Mouse (Mus musculus) heart, postnatal 10 days (tissue): ENCODE data around the gene Rab40c. TPM values are rescaled to one million over a fixed set of nuclear protein-coding genes. Genes with fewer than 3 reads are reported as not detected.

Experiments used
- DNase-seq, 2 experiments: peaks; one replicate each; pipeline ENCODE4 v3.0.0; 2021
- intact Hi-C: fragments of 180-260 bp; cut with DNase I; formaldehyde crosslinking; loops from one replicate; pipeline ENCODE4 v1.15.1; 2025
- total RNA-seq, 2 experiments: library from RNA; stranded (reverse); gene quantifications; 2 replicates each; pipeline ENCODE4 v1.2.3; 2021

The Rab40c gene
- total RNA-seq, 2 experiments from 2014 or later: 13.4 to 18.8 TPM

DNA sequence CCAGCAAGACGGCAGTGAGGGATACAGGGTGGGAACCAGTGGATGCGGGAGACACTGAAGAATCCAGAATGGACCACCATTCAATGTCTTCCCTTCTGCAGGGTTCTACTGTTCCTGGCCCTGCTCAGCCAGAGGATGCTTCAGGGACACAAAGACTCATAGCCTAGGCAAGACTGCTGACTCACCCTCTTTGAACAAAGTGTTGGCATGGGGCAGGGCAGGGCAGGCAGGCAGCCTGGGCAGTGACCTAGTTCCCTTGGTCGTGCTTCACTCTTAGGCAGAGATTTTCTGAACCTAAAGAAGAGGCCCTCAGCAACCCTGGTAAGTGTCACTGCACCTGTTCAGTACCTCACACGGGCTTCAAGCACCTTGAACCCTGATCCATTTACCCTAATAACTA is 7.7 kb downstream of the Rab40c start:
- DNase-seq: peak; percentile 33 to 54
- intact Hi-C loops: no loop called here

DNA sequence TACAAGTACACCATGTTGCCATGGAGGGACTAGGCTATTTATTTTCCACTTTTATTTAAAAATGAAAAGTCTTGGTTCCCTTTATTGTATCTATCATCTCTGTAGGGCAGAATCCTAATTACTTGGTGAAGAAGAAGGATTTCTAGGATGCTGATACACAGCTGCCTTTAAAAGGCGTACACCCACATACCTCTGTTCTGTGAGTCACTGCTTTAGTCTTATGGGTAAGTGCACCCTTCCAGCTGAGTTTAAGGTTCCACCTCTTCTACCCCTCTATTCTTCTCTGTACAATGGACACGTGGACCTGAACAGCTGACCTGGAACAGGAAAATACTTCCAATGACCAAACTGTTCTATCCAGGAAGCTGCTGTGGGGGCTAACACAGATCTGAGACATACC is 11.9 kb downstream of the Rab40c start:
- DNase-seq: no peak
- intact Hi-C loops: no loop called here

DNA sequence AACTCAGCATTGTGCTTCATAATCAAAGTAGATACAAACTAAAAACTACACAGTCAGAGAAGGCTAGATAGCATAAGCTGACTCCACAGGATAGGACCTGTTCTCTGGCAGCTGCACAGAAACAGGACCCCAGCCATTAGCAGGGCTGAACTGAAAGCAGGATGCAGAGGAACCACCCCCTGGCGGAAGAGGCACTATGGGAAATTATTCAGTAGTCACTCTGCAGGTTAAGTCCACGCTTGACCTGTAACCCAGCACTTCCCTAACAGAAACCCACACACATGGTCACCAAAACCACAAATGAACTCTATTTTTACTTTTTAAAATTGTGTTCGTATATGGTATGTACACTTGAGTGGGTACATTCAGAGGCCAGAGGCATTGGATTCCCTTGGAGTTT is 16.5 kb downstream of the Rab40c start:
- intact Hi-C loops: no loop called here
- DNase-seq: no peak

DNA sequence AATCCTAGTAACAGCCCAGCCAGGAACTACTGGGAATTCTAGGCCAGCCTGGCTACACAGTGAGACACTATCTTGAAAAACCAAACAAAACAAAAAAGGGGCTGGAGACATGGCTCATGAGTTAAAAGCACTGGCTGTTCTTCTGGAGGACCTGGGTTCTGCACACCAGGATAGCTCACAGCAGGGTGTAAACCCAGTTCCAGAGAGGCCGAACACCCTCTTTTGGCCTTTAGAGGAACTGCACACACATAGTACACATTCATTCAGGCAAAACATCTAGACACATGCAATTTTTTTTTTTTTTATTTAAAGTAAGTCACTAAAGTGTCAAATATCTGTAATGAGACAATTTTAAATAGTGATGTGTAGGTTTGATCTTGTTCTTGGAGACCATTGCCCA is 19.3 kb downstream of the Rab40c start:
- no peak for DNase-seq
- intact Hi-C loops: no loop called here

DNA sequence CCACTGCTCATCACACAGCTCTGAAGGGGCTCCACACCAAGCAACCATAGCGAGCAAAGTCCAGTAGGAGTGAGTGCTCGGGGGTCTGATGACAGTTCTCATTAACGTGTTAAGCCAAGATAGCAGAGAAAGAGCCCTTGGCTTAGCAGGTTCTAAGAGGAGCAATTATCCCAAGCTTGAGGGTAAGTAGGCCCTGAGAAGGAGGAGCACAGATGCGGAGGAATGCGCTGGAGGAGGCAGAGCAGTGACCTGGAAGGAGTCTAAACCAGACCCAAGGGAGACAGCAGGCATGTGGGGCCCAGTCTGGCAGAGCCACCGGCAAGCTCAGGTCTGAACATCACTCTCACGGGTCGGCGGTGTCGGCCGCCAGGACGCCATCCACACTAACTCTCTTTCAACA is 23.6 kb downstream of the Rab40c start:
- intact Hi-C loops: no loop called here
- no peak for DNase-seq

DNA sequence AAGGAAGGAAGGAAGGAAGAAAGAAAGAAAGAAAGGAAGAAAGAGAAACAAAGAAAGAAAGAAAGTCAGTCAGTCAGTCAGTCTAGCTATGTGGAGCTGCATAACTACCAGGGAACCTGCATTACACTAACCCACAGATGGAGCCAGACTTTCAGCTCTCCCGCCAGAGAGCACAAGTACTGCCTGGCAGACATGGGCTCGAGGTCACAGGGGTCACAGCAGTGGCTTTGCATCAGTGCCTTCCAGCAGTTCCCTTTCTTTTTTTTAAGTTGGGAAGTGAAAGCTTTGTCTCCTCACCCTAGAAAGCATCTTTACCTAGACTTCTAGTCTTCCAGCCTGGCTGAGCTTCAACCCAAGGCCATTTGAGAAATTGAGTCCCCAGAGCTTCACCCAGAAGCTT is 24.1 kb downstream of the Rab40c start:
- intact Hi-C loops: no loop called here
- peak in 1 of 2 experiments; percentile 37 for DNase-seq

DNA sequence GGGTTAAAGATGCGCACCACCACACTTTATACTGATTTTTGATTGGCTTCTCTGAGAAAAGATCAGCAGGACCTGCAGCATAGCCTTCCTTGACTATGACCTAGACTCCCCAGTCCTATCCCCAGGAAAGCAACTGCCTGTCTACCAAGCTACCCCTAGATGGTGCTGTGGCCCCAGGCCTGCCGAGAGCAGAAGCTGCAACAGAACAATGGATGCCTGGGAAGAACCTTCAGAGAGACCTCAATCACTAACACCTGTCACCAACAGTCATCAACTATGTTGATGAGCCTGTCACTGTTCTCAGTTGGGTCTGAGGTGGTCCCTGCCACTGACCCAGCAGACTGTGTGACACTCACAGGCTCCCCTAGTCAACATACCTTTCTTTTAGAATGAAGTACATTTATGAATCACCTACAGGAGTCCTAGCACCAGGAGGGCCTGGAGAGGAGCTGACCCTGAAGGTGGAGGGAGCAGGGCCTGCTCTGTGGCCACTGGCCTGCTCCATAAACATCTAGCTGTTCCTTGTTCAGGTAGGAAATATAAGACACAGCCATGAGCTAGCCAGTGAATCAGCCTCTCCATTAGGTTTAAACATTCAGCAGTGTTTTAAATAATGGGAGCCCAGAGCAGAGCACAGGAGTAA is 25.4 kb downstream of the Rab40c start:
- DNase-seq: peak; percentile 76 to 77
- intact Hi-C loops: loop anchor here (1.0 to 5.0 kb wide), 3 partner anchors 48 to 198 kb away; partner anchors contain the start of genes Decr2, Nhlrc4 and Pigq

DNA sequence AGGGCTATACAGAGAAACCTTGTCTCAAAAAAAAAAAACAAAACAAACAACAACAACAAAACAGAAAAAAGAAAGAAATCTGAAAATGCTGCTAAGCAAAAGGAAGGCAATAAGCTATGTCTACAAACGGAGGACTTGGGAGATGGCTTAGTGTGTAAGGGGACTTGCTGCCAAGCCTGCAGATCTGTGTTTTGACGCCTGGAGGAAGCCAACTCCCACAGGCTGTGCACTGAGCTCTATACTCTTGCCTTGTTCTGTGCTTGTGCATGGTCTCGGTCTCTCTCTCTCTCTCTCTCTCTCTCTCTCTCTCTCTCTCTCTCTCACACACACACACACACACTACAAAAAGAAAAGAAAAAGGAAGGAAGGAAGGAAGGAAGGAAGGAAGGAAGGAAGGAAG is 30.7 kb downstream of the Rab40c start:
- intact Hi-C loops: no loop called here
- DNase-seq: no peak

DNA sequence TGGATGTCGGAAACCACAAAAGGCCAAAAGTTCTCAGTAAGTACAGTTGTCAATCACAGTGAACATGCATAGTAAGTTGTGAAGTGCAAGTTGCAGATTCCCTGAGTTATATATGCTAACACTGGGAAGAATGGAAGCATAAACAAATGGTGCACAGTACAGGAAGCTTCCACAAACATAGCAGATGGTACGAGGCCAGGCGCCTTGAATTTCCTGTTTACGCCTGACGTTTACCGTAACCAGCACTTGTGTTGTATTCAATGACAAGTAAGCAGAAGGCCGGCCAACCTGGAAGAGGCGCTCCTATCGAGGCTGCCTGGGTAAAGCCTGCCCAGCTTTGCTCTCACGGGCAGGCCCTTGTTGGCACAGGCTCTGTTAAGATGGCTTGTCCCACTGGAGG is 32.1 kb downstream of the Rab40c start:
- intact Hi-C loops: no loop called here
- no peak for DNase-seq

DNA sequence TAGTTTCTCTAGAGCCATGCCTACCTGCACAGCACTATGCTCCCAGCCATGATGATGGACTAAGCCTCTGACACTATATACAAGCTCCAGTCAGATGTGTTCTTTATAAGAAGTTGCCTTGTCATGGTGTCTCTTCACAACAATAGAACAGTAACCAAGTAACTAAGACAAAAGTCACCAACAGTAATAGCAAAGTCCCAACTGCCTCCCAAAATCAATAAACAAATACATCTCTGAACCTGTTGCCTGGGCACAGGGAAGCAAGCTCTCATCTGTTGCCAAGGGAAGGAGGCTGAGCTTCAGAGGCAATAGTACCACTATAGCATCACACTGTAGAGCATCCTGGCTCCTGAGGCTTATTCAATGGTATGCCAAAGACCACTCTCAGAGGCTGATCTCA is 32.7 kb downstream of the Rab40c start:
- intact Hi-C loops: no loop called here
- DNase-seq: no peak

DNA sequence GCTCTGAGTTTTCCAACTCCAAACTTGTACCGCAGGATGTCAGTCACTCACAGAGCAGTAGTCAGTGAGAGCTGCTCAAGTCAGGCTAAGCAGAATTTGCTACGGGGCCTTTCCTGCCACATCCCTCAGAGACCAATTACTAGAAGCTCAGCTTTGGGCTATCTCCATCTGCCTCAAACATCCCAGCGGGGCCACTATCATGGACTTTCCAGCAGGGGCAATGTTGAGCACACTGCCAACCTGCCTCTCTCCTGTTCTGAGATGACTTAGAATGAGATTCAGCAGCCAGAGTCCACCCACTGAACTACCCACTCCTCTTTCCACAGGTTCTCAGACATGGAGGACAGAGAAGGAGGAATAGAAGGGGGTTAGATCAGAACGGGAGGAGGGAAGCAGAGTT is 33.9 kb downstream of the Rab40c start:
- no peak for DNase-seq
- intact Hi-C loops: no loop called here

DNA sequence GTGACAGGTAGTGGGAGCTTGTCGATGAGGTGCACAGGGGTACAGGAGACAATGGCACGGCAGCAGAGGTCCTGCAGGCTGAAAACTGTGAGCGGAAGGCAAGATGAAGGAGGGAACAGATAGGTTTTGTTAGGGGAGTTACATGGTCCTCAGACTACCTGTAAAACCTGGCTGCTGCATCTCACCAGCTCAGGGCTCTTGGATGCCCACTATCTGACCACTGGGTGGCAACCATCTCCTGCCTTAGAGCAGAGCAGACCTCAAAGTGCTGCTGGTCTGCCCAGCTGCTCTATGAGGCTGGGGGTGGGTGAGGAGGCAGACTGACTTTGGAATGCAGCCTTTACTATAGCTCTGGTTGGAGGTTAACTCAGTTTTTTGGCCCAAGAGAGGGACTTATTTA is 35.7 kb downstream of the Rab40c start:
- DNase-seq: no peak
- intact Hi-C loops: no loop called here

DNA sequence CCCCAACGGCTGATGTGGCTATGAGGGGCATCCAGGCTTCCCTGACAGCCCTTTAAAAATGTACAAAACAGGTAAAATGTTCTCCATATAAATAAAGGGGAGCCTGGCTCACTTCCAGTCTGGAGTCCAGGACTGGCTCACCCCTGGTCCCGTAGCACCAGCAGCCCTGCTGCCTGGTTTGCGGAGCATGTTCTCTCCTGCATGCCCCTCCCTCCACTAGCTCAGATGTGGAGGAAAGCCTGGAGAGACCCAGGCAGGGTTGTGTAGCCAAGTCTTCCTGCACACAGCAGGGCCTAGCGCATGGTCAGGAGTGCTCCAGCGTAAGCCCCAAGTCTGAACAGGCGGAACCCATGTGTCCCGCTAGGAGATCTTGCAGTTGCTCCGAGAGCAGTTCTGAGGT is 36.3 kb downstream of the Rab40c start:
- intact Hi-C loops: no loop called here
- DNase-seq: no peak

DNA sequence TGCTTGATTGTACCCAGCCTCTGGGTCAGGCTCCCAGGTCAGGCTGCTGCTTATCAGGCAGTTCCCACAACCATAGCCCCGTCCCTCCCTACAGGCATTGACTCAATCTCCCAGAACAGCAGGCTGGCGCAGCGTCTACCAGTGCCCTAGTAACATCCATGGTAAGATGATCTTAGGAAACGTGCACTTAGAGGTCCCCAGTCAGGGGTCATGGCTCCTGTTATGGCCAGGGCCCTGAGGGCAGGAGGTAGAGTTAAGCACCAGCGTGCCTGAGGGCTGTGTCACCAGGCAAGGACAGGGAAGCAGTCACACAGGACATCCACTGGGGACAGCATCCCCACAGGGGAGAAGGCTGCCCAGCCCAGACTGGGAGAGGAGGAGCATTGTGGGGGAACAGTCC is 37.2 kb downstream of the Rab40c start:
- no peak for DNase-seq
- intact Hi-C loops: no loop called here

DNA sequence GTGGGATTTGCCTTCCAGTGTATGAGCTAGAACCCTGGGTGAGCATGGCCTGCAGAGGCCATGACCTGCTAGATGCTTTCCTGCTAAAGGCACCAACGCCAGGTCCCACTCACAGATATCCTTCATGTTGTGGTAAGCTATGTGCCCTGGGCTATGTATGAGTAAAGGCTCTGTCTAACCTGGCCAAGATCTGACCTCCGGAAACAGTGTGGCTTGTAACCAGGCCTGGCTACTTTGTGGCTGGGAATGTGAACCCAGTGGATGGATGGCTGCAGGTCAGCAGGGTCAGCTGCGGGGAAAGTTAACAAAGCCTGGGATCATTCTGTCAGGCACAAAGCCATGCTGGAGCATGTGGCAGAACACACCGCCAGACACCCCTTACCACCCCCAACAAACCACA is 37.8 kb downstream of the Rab40c start:
- no peak for DNase-seq
- intact Hi-C loops: no loop called here

DNA sequence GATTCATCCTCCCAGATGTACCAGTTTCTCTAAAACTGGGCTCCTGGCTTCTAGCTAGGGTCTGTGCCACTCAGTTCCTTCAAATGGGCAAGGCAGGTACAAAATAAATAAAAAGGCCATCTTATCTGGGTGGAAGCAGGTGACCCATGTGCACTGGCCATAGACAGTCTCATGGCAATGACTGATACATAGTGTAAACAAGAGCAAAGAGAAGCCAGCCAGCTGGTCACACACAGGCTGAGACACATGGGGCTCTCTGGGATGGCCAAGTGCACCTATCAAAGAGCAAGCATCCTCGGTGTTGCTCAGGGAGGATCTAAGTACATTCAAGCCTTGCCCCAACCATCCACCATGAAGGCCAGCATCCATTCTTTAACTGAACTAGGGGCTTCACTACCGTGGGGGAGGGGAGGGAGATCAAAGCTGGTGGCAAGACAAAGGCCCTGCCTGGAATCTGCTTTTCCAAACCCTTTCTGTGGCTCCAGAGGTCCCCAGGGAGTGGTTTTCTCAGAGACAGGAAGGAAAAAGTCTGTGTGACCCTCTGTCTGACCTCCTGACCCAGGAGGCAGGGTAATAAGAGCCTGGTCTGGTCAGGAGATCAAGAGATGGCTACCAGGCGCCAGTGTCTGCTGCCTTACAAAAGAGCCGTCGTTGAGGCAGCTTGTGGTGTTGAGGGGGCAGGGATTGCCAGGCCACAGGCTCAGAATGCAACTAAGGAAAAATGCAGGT is 38.5 kb downstream of the Rab40c start:
- DNase-seq: no peak
- intact Hi-C loops: no loop called here

DNA sequence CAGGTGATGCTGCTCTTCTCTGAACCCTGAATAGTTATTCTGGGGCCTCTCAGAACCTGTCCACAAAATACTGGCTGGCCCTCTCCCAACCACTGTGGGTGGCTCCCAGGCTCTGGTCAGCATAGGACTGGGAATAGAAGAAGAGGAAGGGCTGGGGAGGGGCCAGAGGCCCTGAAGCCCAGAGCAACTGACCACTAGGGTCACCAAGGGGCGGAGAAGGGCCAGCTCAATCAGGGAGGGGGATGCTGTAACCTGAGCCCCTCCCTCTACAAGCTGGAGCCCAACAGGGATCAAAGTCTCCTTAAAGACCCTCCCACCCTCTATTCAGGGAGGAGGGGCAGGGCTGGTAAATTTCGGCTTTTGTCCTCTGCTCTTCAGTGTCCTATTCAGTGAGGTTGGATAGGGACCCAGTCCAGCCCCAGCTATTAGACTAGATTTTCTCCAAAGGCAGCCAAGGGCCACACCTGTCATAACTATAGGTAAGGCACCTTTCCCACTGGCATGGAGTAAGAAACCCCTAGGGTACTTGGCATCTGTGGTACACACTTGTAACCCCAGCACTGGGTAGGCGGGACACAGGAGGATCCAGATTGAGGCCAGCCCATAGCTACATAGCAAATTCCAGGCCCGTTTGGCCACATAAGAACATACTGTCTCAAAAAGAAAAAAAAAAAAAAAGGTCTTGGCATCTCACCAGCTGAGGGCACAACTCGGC is 39.2 kb downstream of the Rab40c start, which contains the start of gene Wfikkn1:
Gene Wfikkn1 (minus strand): TSS at position 663 of the 715 bp plus-strand sequence.
- DNase-seq: no peak
- intact Hi-C loops: no loop called here

DNA sequence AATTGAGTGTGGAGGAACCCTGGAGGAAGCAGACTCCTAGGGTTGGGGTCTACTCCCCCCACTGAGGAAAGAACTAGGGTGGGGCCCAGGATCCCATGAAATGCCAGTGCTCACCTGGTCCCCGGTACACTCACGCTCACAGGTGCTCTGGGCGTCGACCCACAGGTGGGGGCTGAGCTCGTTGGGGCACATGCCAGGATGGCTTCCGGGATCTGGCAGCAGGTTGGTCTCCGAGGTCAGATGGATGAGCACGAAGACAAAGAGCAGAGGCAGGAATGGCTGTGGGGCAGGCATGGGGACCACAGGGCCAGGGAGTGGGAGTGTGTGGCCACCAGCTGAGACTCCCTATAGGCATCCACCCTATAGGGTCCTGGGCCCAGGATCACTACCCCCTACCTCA is 39.8 kb downstream of the Rab40c start:
- intact Hi-C loops: no loop called here
- no peak for DNase-seq

DNA sequence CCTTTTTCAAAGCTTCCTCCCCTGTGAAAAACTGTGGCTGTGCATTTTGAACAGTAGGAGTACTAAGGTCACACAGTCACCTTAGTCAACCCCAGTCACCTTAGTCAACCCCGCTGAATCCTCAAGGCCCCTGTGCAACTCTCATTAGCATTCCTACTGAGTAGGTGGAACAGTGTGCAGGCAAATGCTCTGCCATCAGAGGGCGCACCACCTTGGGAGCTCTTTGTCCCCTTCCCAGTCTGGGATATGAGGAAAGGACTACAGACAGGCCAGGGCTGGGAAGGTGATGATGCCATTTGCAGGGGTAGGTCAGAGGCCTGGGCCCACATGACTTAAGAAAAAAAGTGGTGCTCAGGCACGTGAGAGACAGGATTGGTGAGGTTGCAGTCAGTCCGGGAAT is 40.3 kb downstream of the Rab40c start:
- intact Hi-C loops: no loop called here
- DNase-seq: no peak

DNA sequence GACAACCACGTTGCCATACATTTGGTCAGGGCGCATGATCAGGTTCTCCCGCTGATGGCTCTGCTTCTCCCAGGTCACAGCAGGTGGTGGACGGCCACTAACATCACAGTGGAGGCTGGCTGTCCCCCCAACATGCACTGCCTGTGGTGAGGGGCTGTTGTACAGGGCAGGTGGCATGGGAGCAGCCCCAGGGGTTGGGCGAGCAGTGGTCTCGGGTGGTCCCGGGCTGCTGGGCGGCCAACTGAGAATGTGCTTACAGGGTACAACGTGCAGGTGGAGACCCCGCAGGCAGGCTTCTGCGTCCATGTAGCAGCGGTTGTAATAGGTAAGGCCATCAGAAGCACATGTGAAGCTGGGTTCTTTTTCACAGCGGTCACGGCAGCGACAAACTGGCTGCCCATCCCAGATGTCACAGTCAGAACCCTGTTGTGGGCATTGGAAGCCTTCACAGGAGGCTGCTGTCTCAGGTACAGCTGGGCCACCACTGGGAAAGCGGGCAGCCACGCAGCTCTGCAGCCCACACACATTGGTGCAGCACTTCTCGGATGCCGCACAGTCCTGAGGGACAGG is 40.8 kb downstream of the Rab40c start:
- intact Hi-C loops: no loop called here

DNA sequence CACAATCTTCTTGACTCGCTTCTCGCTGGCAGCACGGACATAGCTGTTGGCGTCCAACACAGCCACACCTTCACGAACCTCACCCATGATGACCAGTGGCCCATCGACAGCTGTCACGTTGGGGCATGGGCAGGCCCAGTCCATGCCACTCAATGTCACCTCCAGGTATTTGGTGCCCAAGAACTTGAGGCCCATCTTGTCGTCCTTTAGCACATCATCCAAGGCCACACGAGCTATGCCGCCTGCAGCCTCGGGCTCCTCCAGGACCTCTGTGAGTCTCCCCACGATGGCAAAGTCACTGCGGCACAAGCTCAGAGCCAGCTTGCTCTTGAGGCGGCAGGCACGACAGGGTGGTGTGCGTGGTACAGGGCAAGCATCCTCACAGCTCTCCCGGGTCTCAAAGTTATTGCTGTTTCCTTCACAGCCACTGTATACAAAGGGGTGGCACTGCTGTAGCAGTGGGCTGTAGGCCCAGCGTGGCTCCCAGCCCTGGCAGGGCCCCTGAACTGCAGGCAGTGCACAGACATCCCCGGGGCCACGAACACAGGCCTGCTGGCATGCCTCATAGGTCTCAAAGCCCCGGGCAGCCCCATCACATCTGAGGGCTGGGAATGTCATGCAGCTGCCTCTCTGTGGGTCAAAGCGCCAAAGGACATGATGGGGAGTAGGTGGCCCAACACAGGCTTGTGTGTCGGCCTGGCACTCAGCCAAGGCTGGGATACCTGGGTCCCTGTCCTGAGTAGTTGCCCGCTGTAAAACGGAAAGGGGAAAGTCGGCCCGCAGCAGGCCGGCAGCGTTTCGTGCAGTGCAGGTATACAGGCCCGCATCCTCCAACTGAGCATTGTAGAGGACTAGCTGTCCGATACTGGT is 41.6 kb downstream of the Rab40c start:
- intact Hi-C loops: no loop called here
- no peak for DNase-seq

More for the DNA sequence above, 40.8 kb downstream of the Rab40c start:
- DNase-seq: no peak
